Mouse (Mus musculus): ENCODE measurements around the gene Rcn2. TPM values are rescaled to one million over a fixed set of nuclear protein-coding genes. Genes with fewer than 3 reads are reported as not detected.

Gene Rcn2
- total RNA-seq, 2 experiments from 2014 or later, result 28.2 to 33.1 TPM

DNA sequence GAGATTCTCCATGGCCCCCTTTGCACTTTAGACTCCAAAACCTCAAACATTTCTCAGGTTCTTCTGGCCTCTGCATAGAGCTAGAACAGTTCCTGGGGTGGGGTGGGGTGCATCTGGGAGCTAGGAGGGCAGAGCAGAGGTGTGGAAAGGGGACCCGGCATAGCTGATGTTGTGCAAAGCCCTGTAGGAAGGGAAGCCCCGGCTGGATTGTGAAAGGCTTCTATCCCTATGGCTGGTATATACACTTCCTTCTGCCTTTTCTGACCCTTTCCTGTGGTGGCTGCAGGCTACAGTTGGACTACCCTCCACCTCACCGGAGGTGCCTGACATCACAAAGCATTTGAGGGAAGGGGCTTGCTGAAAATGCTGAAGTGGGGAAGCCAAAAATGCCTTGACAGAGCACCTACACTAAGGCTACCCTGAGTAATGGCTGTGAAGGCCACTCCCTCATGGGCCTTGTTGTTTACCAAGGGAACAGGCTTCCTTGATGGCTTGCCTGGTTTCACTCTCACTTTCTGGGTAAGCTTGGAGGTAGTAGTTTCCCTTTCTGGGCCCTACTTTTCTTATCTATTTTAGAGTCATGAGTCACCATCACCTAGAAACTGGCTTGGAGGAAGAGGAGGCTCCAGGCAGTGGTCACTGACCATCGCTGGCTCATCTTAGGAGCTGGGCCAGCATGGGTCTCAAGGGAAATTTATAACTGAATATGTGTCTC lies 56.1 kb downstream of the Rcn2 start:
- DNase-seq, result no peak

DNA sequence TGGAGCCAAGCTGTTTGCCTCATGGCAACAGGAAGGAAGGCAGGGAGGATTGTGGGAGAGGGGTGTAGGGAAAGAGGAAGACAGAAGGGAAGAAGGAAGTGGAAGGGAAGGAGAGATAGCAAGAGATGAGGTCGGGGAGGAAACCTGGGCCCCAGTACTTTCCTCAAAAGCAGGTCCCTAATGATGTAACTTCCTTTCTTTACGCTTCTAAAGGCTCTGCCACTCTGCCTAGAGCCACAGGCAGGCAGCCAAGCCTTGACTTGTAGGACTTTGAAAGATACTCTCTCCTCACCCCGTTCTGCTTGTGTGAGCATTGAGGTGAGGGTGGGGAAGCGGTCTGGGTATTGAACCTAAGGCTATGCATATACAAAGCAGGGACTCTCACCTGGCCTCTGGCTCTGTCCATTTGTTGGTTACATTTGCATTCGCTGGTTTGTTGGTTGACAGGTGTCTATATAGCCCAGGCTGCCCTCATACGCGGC lies 58.4 kb downstream of the Rcn2 start:
- DNase-seq, result no peak

- DNase-seq, result no peak
Observed at GRCm38 (mm10) chr9:56101022-56101421, 59.4 kb downstream of the Rcn2 start.

- no peak for DNase-seq
Observed at GRCm38 (mm10) chr9:56104921-56105320, 63.3 kb downstream of the Rcn2 start.

DNA sequence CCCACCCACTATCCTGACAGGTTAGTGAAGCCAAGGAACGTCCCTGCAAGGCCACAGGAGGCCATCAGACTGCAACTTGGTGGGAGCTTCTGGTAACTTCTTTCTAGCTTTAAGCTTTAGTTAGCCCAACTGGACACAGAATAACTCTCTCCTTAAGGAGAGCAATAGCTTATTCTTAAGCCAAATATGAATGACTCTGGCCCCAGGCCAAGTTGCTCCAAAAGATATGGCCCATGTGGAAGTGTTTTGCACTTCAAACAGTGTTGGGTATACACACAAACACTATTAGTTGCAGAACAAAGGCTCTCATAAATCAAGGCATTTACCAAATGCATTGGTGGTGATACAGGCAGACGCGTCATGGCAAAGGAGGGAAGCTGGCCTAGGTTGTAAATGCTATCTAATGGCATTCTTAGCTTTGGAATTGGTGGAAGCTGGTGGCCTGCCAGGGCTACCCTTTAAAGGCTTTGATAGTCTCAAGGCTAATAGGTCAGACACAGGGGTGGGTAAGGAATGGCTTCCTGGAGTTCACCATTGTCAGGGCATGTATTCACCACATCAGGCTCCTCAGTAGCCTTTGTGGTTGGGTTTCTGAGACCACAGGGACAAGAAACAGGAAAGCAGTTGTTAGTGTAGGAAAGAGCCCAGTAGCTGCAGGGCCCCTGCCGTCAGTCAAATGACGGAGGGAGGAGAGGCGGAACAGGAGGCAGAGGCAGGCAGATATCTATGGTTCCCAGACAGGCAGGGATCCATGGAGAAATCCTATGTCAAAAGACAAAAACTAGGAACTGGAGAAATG lies 64.8 kb downstream of the Rcn2 start:
- no peak for DNase-seq

DNA sequence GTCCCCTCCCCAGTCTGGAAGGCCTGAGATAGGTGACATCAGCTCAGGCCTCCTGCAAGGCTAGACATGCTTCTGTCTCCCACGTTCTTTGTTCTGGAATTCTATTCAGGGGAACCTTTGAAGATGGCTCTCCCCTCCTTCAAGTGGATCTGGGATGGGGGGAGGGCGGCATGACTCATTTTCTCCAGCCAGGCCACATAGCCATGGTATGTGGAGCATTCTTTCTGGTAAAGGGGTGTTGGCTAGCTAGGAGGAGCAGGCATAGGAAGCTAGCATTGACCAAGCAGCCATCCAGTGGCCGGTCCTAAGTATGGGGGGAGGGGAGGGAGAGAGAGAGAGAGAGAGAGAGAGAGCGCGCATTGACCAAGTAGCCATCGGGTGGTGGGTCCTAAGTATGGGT lies 65.9 kb downstream of the Rcn2 start:
- DNase-seq, result no peak

DNA sequence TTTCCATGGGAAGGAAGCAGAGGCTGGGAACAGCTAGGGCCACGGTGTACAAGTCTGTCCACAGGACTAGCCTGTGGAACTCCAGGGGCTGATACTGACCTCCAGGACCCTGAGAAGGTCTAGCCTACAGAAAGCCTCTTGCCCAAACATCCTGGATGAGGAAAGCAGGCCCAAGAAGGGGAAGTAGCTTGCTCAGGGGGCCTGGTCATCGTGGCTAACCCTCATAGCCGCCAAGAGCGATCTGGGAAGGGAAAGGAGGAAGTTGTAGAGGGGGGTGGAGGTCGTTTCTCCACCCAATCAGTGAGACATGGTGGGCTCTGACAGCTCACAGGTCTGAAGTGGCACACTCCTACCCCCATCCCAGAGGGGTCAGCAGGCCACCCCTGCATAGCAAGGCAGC lies 66.5 kb downstream of the Rcn2 start:
- no peak for DNase-seq

Other genes starting within 250 kb of the Rcn2 start
- gene Scaper, start 103.7 kb upstream of the Rcn2 start, total RNA-seq (2021), result 10 to 100 TPM in 1 of 2 experiments, 1 to 10 TPM in 1; 9.5 to 11.1 TPM
- gene 4930563M21Rik, start 31.3 kb upstream of the Rcn2 start, total RNA-seq (2021), result not detected
- 1 to 10 TPM; 2.0 to 4.2 TPM for gene Pstpip1, start 48.1 kb downstream of the Rcn2 start, total RNA-seq (2021)
- gene Tspan3, start 123.6 kb downstream of the Rcn2 start, total RNA-seq (2021), result 100 to 1,000 TPM; 158 to 160 TPM